Mouse (Mus musculus) R1 (cell line): ENCODE results near the gene Ccdc73.
"Not testable (repeated sequence)": the region's sequence is repeated elsewhere in the genome, so short reads cannot be mapped to it uniquely, and the experiment has no call there.

ENCODE experiments used
- DNase-seq: peaks from one replicate; pipeline ENCODE4 v3.0.0-alpha.2; 2018; ENCODE audit warnings: low read depth, low spot score

The Ccdc73 gene

GRCm38 (mm10) chr2:104867282-104867855, at the start of gene Ccdc73:
Gene Ccdc73, plus strand, starts transcription at chr2:104867805.
- DNase-seq: peak; percentile 61

- not testable (repeated sequence) for DNase-seq
Measured at GRCm38 (mm10) chr2:104818763-104819162, 48.8 kb upstream of the Ccdc73 start.

GRCm38 (mm10) chr2:104826191-104826590, 41.4 kb upstream of the Ccdc73 start:
- peak; percentile 65 for DNase-seq

GRCm38 (mm10) chr2:104832486-104832885, 35.1 kb upstream of the Ccdc73 start:
- DNase-seq: no peak

GRCm38 (mm10) chr2:104840974-104841373, 26.6 kb upstream of the Ccdc73 start:
- DNase-seq: peak; percentile 70

- DNase-seq: no peak
Measured at GRCm38 (mm10) chr2:104841736-104842135, 25.9 kb upstream of the Ccdc73 start.

- peak; percentile 87 for DNase-seq
Measured at GRCm38 (mm10) chr2:104842559-104842958, 25.0 kb upstream of the Ccdc73 start.

- DNase-seq: no peak
Measured at GRCm38 (mm10) chr2:104846638-104847414, 20.8 kb upstream of the Ccdc73 start.

- peak; percentile 46 for DNase-seq
Measured at GRCm38 (mm10) chr2:104847645-104848044, 20.0 kb upstream of the Ccdc73 start.

GRCm38 (mm10) chr2:104848235-104849161, 19.1 kb upstream of the Ccdc73 start:
- DNase-seq: peak; percentile 58

GRCm38 (mm10) chr2:104849276-104849990, 18.2 kb upstream of the Ccdc73 start, which contains the start of gene Prrg4:
Gene Prrg4, minus strand, starts transcription at chr2:104849876.
- peak; percentile 84 for DNase-seq

GRCm38 (mm10) chr2:104849991-104850359, 17.6 kb upstream of the Ccdc73 start:
- DNase-seq: no peak

GRCm38 (mm10) chr2:104851686-104852085, 15.9 kb upstream of the Ccdc73 start:
- DNase-seq: peak; percentile 83

- DNase-seq: no peak
Measured at GRCm38 (mm10) chr2:104852546-104852945, 15.1 kb upstream of the Ccdc73 start.

- DNase-seq: no peak
Measured at GRCm38 (mm10) chr2:104854836-104855235, 12.8 kb upstream of the Ccdc73 start.

- peak; percentile 66 for DNase-seq
Measured at GRCm38 (mm10) chr2:104855732-104856131, 11.9 kb upstream of the Ccdc73 start.

GRCm38 (mm10) chr2:104856218-104856617, 11.4 kb upstream of the Ccdc73 start:
- peak; percentile 75 for DNase-seq

- not testable (repeated sequence) for DNase-seq
Measured at GRCm38 (mm10) chr2:104858083-104858482, 9.5 kb upstream of the Ccdc73 start.

- peak; percentile 33 for DNase-seq
Measured at GRCm38 (mm10) chr2:104859060-104859459, 8.5 kb upstream of the Ccdc73 start.

GRCm38 (mm10) chr2:104860426-104860825, 7.2 kb upstream of the Ccdc73 start:
- no peak for DNase-seq

- DNase-seq: no peak
Measured at GRCm38 (mm10) chr2:104864176-104864860, 3.3 kb upstream of the Ccdc73 start.
